Mouse (Mus musculus): ENCODE results near the gene Nhsl2.

DNA sequence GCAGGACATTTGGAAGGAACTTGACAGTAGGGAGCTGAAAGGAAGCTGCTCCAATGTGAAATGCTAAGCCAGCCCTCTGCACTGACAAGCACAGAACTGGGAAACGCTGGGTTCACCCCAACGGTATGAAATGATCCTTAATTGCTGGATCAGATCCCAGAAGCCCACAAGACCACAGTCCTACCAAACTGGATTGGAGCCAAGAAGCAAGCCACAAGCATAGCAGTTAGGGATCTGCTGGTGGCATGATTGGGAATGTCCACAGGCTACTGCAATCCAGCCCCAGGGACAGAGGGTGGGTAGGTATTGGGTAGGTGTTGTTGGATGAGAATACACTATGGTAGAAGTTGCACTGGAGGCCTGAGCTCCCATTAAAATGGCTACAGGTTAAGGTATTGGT is 94.6 kb downstream of the Nhsl2 start:
- TF ChIP-seq NANOG (IDR thresholded peaks at IDR 0.05; ENCODE audit: borderline replicate concordance, low read length) (no peak), CTCF (conservative IDR thresholded peaks at IDR 0.05; ENCODE audit: low read length) (no peak), POU5F1 (IDR thresholded peaks at IDR 0.05; ENCODE audit: borderline replicate concordance, low read length) (no peak)
